Mouse (Mus musculus): ENCODE results near the gene Tiam1. TPM values are rescaled to one million over a fixed set of nuclear protein-coding genes. Genes with fewer than 3 reads are reported as not detected.
A peak's percentile ranks its signal among the peaks of the same experiment; 100 is the strongest.

The Tiam1 gene
- polyA plus RNA-seq, 1 experiment, result 10.7 TPM

DNA sequence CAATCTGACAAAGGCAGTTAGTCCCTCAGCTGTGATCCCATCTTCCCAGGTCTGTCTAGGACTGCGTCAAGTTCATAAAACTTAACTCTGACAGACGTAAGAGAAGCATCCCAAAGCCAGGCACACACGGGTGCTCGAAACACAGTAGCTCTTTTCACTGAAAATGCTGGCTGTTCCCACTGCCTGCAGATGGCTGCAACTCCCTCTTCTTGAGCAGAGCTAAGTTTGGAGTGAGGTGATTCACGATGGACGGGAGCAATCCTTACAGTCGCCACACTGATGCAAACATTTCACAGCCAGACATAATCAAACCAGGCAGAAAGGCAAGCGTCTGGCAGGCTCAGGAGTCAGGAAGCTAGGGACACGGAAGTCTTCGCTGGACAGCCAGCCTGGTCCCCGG, 91.2 kb downstream of the Tiam1 start:
- Histone ChIP-seq H3K4me1 (ENCODE audit: control insufficient read depth, insufficient read depth, low read length) (no peaks in the 10 kb centered on the region), H3K27ac (ENCODE audit: control insufficient read depth, insufficient read depth, low read depth, low read length, poor library complexity) (no peak overlapping the region), H3K4me3 (replicated peaks; ENCODE audit: control insufficient read depth, low read depth, low read length) (no peak overlapping the region)
- no peak for TF ChIP-seq POLR2A (IDR thresholded peaks at IDR 0.05; ENCODE audit: borderline replicate concordance, control insufficient read depth, low read depth, low read length)
- no peak for TF ChIP-seq CTCF (IDR thresholded peaks at IDR 0.05; ENCODE audit: control insufficient read depth, insufficient read depth, low read length)
- WGBS, result 85% methylated on average over 11 of the region's 11 CpGs

DNA sequence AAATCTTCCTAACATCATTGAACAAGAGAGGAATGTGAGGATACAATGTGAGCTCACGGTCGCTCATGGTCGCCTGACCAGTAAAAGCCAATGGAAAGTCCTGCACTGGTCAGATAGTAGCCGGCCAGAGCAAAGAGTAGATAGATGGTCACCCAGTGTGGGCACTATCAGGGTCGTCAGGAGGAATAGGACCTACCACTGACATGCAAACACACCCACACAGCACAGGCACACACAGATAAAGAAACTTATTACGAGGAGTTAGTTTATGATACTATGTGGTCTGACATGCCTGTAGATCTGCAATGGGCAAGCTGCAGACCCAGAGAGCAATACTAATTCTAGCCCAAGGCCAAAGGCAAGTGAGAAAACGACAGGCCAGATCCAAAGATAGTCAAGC, 92.5 kb downstream of the Tiam1 start:
- no peaks in the 10 kb centered on the region for H3K4me1 ChIP-seq (ENCODE audit: control insufficient read depth, insufficient read depth, low read length)
- WGBS, result 75% methylated on average over 7 of the region's 7 CpGs
- no peak for TF ChIP-seq CTCF (IDR thresholded peaks at IDR 0.05; ENCODE audit: control insufficient read depth, insufficient read depth, low read length)
- no peak for TF ChIP-seq POLR2A (IDR thresholded peaks at IDR 0.05; ENCODE audit: borderline replicate concordance, control insufficient read depth, low read depth, low read length)
- H3K27ac ChIP-seq (ENCODE audit: control insufficient read depth, insufficient read depth, low read depth, low read length, poor library complexity), result no peak overlapping the region
- H3K4me3 ChIP-seq (replicated peaks; ENCODE audit: control insufficient read depth, low read depth, low read length), result no peak overlapping the region

DNA sequence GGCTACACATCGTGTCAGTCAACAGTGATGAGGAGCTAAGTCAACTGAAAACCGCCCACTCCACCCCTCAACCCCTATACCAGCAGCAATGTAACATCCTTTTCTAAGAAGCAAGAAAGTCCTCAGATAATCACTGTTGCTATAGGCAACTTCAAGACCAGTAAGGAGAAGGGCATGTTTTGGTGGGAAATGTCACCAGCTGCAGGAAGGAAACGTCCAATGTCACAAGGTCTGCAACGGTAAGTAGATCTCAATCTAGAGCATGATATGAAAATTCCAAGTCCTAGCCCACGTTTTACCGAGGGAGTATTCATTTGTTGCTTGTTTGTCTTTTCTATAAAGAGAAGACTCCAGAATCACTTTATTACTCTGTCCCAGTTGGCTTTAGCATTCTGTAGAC, 95.7 kb downstream of the Tiam1 start:
- TF ChIP-seq POLR2A (IDR thresholded peaks at IDR 0.05; ENCODE audit: borderline replicate concordance, control insufficient read depth, low read depth, low read length), result no peak
- peaks cover 2% of the 10 kb centered on the region; the same call in 1 of the 2 replicates for H3K4me1 ChIP-seq (ENCODE audit: control insufficient read depth, insufficient read depth, low read length)
- WGBS, result 42% methylated on average over 6 of the region's 6 CpGs
- H3K4me3 ChIP-seq (replicated peaks; ENCODE audit: control insufficient read depth, low read depth, low read length), result no peak overlapping the region
- no peak overlapping the region for H3K27ac ChIP-seq (ENCODE audit: control insufficient read depth, insufficient read depth, low read depth, low read length, poor library complexity)

DNA sequence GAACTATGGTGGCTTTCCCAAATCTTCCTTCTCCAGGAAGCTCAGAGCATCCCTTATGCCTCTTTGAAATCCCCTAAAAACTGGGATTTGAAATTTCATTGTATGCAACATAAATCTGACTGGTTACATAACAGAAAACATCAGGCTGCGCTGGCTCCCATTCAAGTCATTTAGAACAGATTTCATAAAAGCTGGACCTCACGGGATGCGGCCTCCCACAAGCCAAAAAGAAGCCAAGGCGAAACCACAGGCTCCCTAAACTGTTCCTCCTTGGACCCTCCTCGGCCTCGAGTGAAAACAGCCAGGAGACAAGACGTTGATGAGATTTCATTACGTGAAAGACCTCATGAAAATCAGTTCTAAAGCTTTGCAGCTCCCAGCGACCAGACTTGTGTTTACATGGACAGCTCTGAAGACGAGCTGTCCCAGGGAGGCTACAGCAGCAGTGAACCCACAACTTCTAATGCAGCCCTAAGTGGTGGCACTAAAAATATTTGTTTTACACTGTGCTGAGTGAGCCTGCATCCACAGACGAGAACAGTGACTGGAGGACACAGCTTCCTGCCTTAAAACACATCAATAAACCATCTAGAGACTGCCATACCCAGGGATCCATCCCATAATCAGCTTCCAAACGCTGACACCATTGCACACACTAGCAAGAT, 96.9 kb downstream of the Tiam1 start:
- Histone ChIP-seq H3K27ac (ENCODE audit: control insufficient read depth, insufficient read depth, low read depth, low read length, poor library complexity) (no peak overlapping the region), H3K4me3 (replicated peaks; ENCODE audit: control insufficient read depth, low read depth, low read length) (no peak overlapping the region), H3K4me1 (ENCODE audit: control insufficient read depth, insufficient read depth, low read length) (peaks cover 3% of the 10 kb centered on the region; the same call in 1 of the 2 replicates)
- TF ChIP-seq POLR2A (IDR thresholded peaks at IDR 0.05; ENCODE audit: borderline replicate concordance, control insufficient read depth, low read depth, low read length) (no peak), CTCF (IDR thresholded peaks at IDR 0.05; ENCODE audit: control insufficient read depth, insufficient read depth, low read length) (no peak)
- WGBS, result 59% methylated on average over 12 of the region's 12 CpGs

DNA sequence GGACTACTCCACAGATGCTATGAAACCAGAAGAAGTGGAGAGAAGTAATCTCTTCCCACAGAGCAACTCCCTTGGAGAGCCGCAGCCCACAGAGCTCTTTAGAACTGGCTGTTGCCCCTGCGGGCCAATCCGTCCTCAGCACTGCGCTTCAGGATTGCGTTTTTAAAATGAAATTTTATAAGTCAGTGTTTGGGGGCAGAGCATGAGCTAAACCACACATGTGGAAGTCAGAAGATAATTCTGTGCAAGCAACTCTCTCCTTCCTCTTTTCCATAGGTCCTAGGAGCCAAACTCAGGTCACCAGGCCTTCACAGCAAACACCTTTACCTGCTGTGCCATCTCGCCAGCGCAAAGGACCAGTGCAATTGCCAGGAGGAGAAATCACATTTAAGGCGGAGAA, 98.0 kb downstream of the Tiam1 start:
- no peak overlapping the region for H3K27ac ChIP-seq (ENCODE audit: control insufficient read depth, insufficient read depth, low read depth, low read length, poor library complexity)
- WGBS, result 59% methylated on average over 8 of the region's 8 CpGs

DNA sequence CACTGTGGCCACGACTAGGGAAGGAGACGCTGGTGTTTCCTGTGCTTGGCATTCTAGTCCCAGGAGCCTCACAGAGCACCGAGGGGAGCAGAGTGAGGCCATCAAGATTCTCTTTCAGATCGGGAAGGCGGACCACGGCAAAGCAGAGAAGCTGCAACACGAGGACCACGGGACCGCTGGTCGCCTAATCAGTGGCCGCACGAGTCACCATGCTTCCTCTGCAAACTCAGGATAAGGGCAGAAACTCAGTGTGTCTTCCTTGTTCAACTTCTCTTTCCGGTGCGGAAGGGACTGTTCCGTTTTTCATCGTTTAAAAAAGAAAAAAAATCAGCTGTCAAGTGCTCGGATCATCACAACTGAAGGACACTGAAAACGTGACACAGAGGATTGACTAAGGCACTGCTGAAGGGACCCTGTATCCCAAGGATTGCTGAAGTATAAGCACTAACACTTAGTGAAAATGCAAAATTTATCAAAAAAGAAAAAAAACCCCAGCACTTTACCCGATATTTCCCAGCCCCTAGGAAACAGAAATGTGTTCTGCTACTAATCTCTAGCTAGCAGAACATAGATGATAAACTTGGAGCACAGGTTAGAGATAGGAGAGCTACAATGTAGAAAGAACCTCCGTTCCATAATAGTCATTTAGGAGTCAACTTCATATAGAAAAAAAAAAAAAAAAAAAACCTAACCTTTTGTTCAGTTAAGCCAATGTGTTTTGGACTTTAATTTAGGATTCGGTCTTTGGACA, 99.4 kb downstream of the Tiam1 start:
- Histone ChIP-seq H3K4me3 (replicated peaks; ENCODE audit: control insufficient read depth, low read depth, low read length) (peak overlapping the region; percentile 63), H3K4me1 (ENCODE audit: control insufficient read depth, insufficient read depth, low read length) (peaks cover 3% of the 10 kb centered on the region; the same call in 1 of the 2 replicates), H3K27ac (ENCODE audit: control insufficient read depth, insufficient read depth, low read depth, low read length, poor library complexity) (peak overlapping the region; percentile 87)
- TF ChIP-seq POLR2A (IDR thresholded peaks at IDR 0.05; ENCODE audit: borderline replicate concordance, control insufficient read depth, low read depth, low read length) (peak; percentile 44; the same call in 1 of the 2 replicates), CTCF (IDR thresholded peaks at IDR 0.05; ENCODE audit: control insufficient read depth, insufficient read depth, low read length) (no peak)
- 16% methylated on average over 21 of the region's 21 CpGs for WGBS

More for the DNA sequence above, 98.0 kb downstream of the Tiam1 start:
- H3K4me3 ChIP-seq (replicated peaks; ENCODE audit: control insufficient read depth, low read depth, low read length), result no peak overlapping the region
- no peak for TF ChIP-seq POLR2A (IDR thresholded peaks at IDR 0.05; ENCODE audit: borderline replicate concordance, control insufficient read depth, low read depth, low read length)
- no peak for TF ChIP-seq CTCF (IDR thresholded peaks at IDR 0.05; ENCODE audit: control insufficient read depth, insufficient read depth, low read length)
- H3K4me1 ChIP-seq (ENCODE audit: control insufficient read depth, insufficient read depth, low read length), result peaks cover 3% of the 10 kb centered on the region; the same call in 1 of the 2 replicates

DNA sequence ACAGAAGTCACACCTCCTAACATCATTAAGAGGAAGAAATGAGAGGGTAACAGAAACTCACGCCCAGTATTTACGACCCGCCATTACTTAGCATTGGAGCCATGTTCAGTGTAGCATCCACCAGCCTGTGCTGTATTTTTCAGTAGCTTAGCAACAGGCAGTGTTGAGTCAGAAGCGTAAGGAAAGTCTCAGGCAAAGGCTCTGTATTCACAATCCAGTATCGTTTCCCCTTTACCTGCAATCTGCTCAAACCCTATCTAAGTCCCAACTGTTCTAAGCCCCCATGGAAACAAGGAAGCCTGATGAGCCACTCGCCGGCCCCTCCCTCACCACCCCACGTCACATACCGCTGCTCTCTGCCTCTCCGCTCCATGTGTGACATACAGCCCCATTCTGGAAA, 100.7 kb downstream of the Tiam1 start:
- Histone ChIP-seq H3K4me3 (replicated peaks; ENCODE audit: control insufficient read depth, low read depth, low read length) (no peak overlapping the region), H3K4me1 (ENCODE audit: control insufficient read depth, insufficient read depth, low read length) (peaks cover 3% of the 10 kb centered on the region; the same call in 1 of the 2 replicates), H3K27ac (ENCODE audit: control insufficient read depth, insufficient read depth, low read depth, low read length, poor library complexity) (no peak overlapping the region; the same call in 1 of the 2 replicates)
- TF ChIP-seq POLR2A (IDR thresholded peaks at IDR 0.05; ENCODE audit: borderline replicate concordance, control insufficient read depth, low read depth, low read length) (no peak), CTCF (IDR thresholded peaks at IDR 0.05; ENCODE audit: control insufficient read depth, insufficient read depth, low read length) (no peak)
- 79% methylated on average over 10 of the region's 10 CpGs for WGBS

DNA sequence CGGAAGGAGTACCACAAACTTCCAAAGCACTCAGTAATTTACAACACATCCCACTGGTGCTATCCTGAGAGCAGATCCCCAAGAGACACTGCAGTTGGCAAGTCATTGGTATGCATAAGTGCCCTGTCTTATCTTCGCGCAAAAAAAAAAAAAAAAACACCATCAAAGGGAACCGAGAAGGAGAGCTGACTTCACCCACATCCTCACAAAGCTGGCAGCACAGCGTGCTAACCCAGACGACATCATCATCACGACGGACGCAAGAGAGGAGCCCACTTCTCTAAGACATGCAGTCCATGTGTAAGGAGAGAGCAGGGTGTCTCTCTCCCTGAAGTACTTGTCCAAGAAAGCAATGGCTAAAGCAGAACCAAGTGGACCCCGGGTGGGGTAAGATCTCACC, 101.2 kb downstream of the Tiam1 start:
- no peak overlapping the region for H3K4me3 ChIP-seq (replicated peaks; ENCODE audit: control insufficient read depth, low read depth, low read length)
- TF ChIP-seq CTCF (IDR thresholded peaks at IDR 0.05; ENCODE audit: control insufficient read depth, insufficient read depth, low read length) (no peak), POLR2A (IDR thresholded peaks at IDR 0.05; ENCODE audit: borderline replicate concordance, control insufficient read depth, low read depth, low read length) (no peak)
- H3K27ac ChIP-seq (ENCODE audit: control insufficient read depth, insufficient read depth, low read depth, low read length, poor library complexity), result no peak overlapping the region
- H3K4me1 ChIP-seq (ENCODE audit: control insufficient read depth, insufficient read depth, low read length), result peaks cover 3% of the 10 kb centered on the region; the same call in 1 of the 2 replicates
- WGBS, result 48% methylated on average over 10 of the region's 10 CpGs
